Mouse (Mus musculus): ENCODE results near the gene Sclt1. TPM values are rescaled to one million over a fixed set of nuclear protein-coding genes. Genes with fewer than 3 reads are reported as not detected.

Sclt1 gene
- polyA plus RNA-seq, 1 experiment from 2014 or later, result 7.7 TPM

DNA sequence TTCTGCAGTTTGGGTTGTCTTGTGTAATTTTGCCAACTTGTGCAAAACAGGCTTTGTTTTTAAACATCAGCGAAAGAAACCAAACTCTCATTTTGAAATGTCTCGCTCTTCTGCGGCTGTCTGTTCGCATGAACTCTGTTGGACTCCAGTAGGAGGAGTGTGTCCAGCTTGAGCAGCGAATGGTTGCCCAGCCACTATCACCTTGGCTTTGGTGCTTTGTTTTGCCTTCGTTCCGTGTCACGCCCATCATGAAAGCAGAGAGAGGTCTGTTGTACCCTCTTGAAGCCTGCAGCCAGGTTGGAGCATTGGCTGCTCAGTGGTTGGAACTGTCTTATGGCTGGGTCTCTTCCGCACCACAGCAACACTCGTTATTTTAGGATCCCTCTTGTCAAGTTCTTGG lies 143.1 kb downstream of the Sclt1 start:
- no peak for ATAC-seq
- H3K36me3 ChIP-seq (ENCODE audit: insufficient read depth, low read length), result 0 out of 2 replicates have a peak, but pooled peaks cover 2% of the 10 kb centered on the region
- TF ChIP-seq EP300 (IDR thresholded peaks at IDR 0.05) (no peak), CTCF (IDR thresholded peaks at IDR 0.05) (no peak)

DNA sequence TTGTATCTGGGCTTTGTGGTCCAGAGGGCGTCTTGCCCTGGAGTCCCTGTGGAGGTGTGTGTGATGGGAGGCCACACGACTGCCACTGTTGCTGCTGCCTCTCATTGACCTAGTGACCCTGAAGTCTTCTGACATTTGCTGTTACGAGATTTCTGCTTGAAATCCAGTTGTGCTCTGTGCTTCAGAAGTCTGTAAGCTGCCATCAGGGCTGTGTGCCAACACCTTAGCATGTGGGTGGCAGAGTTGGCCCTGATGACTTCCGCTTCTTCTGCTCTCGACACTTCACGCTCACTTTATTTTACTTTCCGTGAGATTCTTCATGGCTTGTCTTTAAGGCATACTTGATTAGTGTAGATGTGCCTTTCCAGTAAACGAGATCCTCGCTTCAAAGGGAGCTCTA lies 143.9 kb downstream of the Sclt1 start:
- WGBS, result 73% methylated on average over 9 of the region's 9 CpGs
- no peak for DNase-seq (ENCODE audit: low spot score)
- H3K27me3 ChIP-seq (replicated peaks; ENCODE audit: insufficient read depth, low read length), result no peaks in the 10 kb centered on the region
- H3K27ac ChIP-seq (ENCODE audit: low read length), result no peak overlapping the region
- H3K36me3 ChIP-seq (ENCODE audit: insufficient read depth, low read length), result 0 out of 2 replicates have a peak, but pooled peaks cover 2% of the 10 kb centered on the region
- no peak for ATAC-seq
- no peaks in the 10 kb centered on the region for H3K9me3 ChIP-seq (ENCODE audit: low read length)
- no peak overlapping the region for H3K4me3 ChIP-seq (ENCODE audit: low read depth, low read length)
- no peak for TF ChIP-seq EP300 (IDR thresholded peaks at IDR 0.05)
- no peak for TF ChIP-seq CTCF (IDR thresholded peaks at IDR 0.05)
- no peaks in the 10 kb centered on the region for H3K4me1 ChIP-seq (ENCODE audit: insufficient read depth, low read depth, low read length)
- no peak overlapping the region for H3K9ac ChIP-seq (replicated peaks; ENCODE audit: low read depth)
- no peak overlapping the region for H3K4me2 ChIP-seq (replicated peaks; ENCODE audit: low read depth, low read length)

More for the DNA sequence above, 143.1 kb downstream of the Sclt1 start:
- Histone ChIP-seq H3K4me1 (ENCODE audit: insufficient read depth, low read depth, low read length) (no peaks in the 10 kb centered on the region), H3K9ac (replicated peaks; ENCODE audit: low read depth) (no peak overlapping the region), H3K27ac (ENCODE audit: low read length) (no peak overlapping the region), H3K4me3 (ENCODE audit: low read depth, low read length) (no peak overlapping the region), H3K27me3 (replicated peaks; ENCODE audit: insufficient read depth, low read length) (no peaks in the 10 kb centered on the region), H3K9me3 (ENCODE audit: low read length) (no peaks in the 10 kb centered on the region), H3K4me2 (replicated peaks; ENCODE audit: low read depth, low read length) (no peak overlapping the region)
- 92% methylated on average over 10 of the region's 10 CpGs for WGBS
- no peak for DNase-seq (ENCODE audit: low spot score)

DNA sequence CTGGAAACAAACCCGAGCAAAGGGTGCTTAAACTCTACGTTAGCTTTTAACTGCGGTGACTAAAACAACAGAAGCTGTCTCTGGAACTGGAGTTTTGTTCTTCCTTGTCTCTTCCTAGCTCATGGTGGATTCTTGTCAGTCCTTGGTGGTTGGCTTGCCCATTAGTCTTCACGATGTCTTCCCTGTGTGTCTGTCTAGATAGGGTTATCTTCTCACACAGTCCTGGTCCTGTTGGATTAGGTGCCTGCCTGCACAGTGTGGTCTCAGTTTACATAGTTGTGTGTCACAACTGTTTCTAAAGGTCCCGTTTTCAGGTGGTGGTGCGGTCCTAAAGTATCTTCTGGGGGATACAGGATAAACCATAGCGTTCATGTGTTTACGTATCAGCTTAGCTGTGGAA lies 145.3 kb downstream of the Sclt1 start:
- H3K27ac ChIP-seq (ENCODE audit: low read length), result no peak overlapping the region
- ATAC-seq (no peak), DNase-seq (ENCODE audit: low spot score) (no peak)
- no peak overlapping the region for H3K4me3 ChIP-seq (ENCODE audit: low read depth, low read length)
- H3K4me1 ChIP-seq (ENCODE audit: insufficient read depth, low read depth, low read length), result no peaks in the 10 kb centered on the region
- WGBS, result 91% methylated on average over 8 of the region's 8 CpGs
- TF ChIP-seq CTCF (IDR thresholded peaks at IDR 0.05) (no peak), EP300 (IDR thresholded peaks at IDR 0.05) (no peak)
- H3K27me3 ChIP-seq (replicated peaks; ENCODE audit: insufficient read depth, low read length), result no peaks in the 10 kb centered on the region
- no peak overlapping the region for H3K4me2 ChIP-seq (replicated peaks; ENCODE audit: low read depth, low read length)
- H3K36me3 ChIP-seq (ENCODE audit: insufficient read depth, low read length), result 0 out of 2 replicates have a peak, but pooled peaks cover 2% of the 10 kb centered on the region
- H3K9me3 ChIP-seq (ENCODE audit: low read length), result no peaks in the 10 kb centered on the region
- H3K9ac ChIP-seq (replicated peaks; ENCODE audit: low read depth), result no peak overlapping the region

DNA sequence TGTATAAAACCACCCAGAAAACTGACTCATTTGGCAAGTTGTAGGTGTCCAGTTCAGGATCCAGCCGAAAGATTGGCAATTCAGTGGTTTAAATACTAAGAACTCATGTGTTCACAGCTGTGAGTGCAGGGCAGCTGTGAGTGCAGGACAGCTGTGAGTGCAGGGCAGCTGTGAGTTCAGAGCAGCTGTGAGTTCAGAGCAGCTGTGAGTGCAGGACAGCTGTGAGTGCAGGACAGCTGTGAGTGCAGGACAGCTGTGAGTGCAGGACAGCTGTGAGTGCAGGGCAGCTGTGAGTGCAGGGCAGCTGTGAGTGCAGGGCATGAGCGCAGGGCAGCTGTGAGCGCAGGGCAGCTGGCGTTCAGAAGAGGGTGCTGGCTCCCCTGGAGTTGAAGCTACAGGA lies 147.3 kb downstream of the Sclt1 start:
- Histone ChIP-seq H3K9me3 (ENCODE audit: low read length) (no peaks in the 10 kb centered on the region), H3K27me3 (replicated peaks; ENCODE audit: insufficient read depth, low read length) (no peaks in the 10 kb centered on the region), H3K4me3 (ENCODE audit: low read depth, low read length) (no peak overlapping the region), H3K9ac (replicated peaks; ENCODE audit: low read depth) (no peak overlapping the region), H3K27ac (ENCODE audit: low read length) (no peak overlapping the region), H3K4me1 (ENCODE audit: insufficient read depth, low read depth, low read length) (no peaks in the 10 kb centered on the region), H3K4me2 (replicated peaks; ENCODE audit: low read depth, low read length) (no peak overlapping the region), H3K36me3 (ENCODE audit: insufficient read depth, low read length) (0 out of 2 replicates have a peak, but pooled peaks cover 2% of the 10 kb centered on the region)
- WGBS, result 85% methylated on average over 4 of the region's 4 CpGs
- DNase-seq (ENCODE audit: low spot score) (no peak), ATAC-seq (no peak)
- TF ChIP-seq CTCF (IDR thresholded peaks at IDR 0.05) (no peak), EP300 (IDR thresholded peaks at IDR 0.05) (no peak)

DNA sequence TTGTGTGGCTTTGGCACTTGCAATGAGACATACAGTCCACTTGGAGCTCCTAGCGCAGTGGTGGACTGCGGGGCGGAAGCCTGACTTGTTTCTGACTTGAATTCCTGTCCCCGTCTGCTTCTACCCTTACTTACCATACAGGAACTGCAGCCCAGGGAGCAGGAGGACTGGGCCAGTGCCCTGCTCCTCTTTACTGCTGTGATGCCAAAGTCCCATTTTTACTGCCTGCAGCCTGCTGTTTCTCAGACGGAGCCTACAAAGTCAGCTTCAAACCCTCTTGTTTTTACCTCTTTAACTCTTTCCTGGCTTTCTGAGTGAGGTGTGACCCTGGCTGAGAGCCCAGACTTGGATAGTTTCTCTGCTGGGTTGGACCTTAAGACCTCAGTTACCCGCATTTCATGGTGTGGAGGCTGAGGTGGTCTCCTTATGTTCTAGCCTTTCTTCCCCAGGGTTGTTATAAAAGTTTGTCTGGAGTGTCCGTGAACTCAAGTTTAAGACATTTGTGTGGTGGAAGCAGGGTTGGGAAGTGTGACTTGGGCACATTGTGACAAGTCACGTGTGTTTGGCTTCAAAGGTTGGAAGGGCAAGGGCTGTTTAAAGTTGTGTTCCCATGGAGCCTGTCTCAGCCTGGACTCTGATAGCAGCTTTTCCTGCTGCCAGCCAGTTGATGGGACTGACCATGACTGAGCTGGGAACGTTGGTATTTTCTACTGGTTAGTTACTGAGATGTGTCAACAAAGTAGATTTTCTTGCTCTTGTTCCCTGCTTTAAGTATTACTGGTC lies 148.0 kb downstream of the Sclt1 start:
- Histone ChIP-seq H3K27ac (ENCODE audit: low read length) (no peak overlapping the region), H3K4me2 (replicated peaks; ENCODE audit: low read depth, low read length) (no peak overlapping the region), H3K36me3 (ENCODE audit: insufficient read depth, low read length) (0 out of 2 replicates have a peak, but pooled peaks cover 2% of the 10 kb centered on the region), H3K9me3 (ENCODE audit: low read length) (no peaks in the 10 kb centered on the region), H3K9ac (replicated peaks; ENCODE audit: low read depth) (no peak overlapping the region), H3K4me3 (ENCODE audit: low read depth, low read length) (no peak overlapping the region), H3K4me1 (ENCODE audit: insufficient read depth, low read depth, low read length) (no peaks in the 10 kb centered on the region), H3K27me3 (replicated peaks; ENCODE audit: insufficient read depth, low read length) (no peaks in the 10 kb centered on the region)
- ATAC-seq (no peak), DNase-seq (ENCODE audit: low spot score) (no peak)
- no peak for TF ChIP-seq EP300 (IDR thresholded peaks at IDR 0.05)
- no peak for TF ChIP-seq CTCF (IDR thresholded peaks at IDR 0.05)
- WGBS, result 80% methylated on average over 9 of the region's 9 CpGs

DNA sequence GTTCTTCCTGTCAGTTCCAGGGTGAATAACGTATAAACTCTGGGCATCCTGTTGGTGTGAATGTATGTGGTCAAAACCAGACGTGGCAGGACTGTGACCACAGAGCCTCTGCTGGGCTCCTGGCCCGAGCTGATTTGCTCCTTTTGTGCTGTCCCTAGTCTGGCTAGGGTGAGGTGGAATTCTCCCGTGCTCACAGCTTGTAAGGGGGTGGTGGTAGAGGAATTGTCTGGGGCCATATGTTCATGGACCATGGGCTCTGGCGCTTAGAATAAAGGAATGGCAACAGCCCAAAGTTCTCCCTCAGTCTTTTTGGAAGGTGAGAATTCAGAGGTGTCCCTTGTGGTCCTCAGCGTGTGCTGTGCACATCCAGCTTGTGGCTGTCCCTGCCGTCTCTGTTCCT lies 149.5 kb downstream of the Sclt1 start:
- DNase-seq (ENCODE audit: low spot score), result no peak
- ATAC-seq, result no peak
- 77% methylated on average over 7 of the region's 7 CpGs for WGBS
- Histone ChIP-seq H3K9ac (replicated peaks; ENCODE audit: low read depth) (no peak overlapping the region), H3K27me3 (replicated peaks; ENCODE audit: insufficient read depth, low read length) (no peaks in the 10 kb centered on the region), H3K4me2 (replicated peaks; ENCODE audit: low read depth, low read length) (no peak overlapping the region), H3K4me1 (ENCODE audit: insufficient read depth, low read depth, low read length) (no peaks in the 10 kb centered on the region), H3K4me3 (ENCODE audit: low read depth, low read length) (no peak overlapping the region), H3K36me3 (ENCODE audit: insufficient read depth, low read length) (0 out of 2 replicates have a peak, but pooled peaks cover 2% of the 10 kb centered on the region), H3K27ac (ENCODE audit: low read length) (no peak overlapping the region), H3K9me3 (ENCODE audit: low read length) (no peaks in the 10 kb centered on the region)
- no peak for TF ChIP-seq CTCF (IDR thresholded peaks at IDR 0.05)
- TF ChIP-seq EP300 (IDR thresholded peaks at IDR 0.05), result no peak

Data from lung, postnatal 0 days (tissue).